Mouse (Mus musculus) spleen, postnatal 14 days (tissue): Measurements from ENCODE around the gene Ndrg2.
"Not testable (repeated sequence)": the region's sequence is repeated elsewhere in the genome, so short reads cannot be mapped to it uniquely, and the experiment has no call there.

ENCODE experiments used
- DNase-seq, 2 experiments: peaks; one replicate each; pipeline ENCODE4 v3.0.0; 2021 to 2022; ENCODE audit warnings: low spot score in 2 of 2

The Ndrg2 gene

DNA sequence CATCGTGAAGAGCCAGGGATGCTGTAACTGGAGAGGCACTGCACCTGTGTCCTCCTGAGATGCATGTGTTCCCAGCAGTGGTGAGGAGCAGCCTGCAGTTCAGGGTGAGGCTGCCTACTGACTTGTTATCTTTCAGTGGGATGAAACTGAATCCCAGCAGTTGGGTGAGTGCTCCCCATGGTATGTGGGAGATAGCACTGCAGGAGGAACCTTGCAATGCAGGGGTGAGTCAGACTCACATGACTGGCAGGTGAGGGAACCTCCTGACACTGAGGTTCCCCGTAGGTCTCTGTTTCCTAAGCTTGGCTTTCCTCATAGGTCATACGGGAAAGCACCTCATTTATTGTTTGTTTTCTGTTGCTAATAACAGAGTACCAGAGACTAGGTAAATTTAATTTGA, 36.4 kb downstream of the Ndrg2 start:
- no peak for DNase-seq

DNA sequence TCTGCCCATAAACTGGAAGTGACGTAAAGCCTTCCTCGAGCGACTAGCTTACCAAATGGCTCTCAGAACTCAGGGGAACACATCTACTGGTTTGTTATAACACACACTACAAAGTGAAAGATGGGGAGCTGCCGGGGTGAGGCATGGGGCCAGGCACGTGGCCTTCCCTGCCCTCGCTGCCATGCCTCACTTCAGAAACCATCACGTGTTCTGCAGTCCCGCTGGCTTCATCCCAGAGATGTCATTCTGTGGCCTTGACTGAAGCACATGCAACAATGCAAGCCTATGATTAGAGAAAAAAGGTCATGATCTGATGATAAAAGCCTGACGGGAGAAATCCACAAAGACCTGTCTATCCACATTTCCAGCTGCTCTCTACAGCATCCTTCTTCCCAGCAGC, 42.2 kb downstream of the Ndrg2 start:
- no peak for DNase-seq

DNA sequence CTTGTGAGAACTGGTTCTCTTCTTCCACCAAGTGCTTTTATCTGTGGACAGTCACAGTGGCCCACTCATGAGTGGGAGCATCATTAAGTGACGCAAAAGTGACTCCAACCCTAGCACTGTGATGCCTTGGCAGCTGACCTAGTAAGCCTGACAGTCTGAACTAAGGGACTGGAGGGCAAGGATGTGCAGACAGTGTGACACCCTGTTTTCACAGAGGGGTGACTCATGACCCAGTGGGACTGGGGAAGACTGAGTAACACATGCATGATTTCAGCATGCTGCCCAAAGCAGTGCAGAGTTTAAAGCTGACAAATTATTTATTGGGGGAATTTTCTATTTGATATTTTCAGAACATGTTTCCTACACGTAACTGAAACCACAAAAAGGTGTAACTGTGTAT, 43.2 kb downstream of the Ndrg2 start:
- DNase-seq: no peak

DNA sequence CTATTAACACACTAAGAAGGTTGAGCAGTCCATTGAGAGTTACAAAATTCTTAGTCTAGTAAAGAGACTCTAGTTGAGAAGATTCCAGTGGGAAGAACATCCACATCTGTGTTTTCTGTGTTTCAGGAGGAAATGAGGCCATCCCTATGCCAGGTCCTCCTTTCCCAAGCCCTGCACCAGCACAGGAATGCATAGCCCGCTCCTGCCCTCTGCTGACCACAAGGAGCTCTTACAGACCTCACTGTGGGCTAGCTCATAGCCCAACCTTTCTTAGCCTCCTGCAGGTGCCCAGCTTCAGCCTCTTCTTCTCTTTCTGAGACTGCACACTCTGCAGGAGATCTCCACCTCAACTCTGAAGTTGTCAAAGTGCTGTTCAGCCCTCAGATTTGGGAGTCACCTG, 50.4 kb downstream of the Ndrg2 start:
- DNase-seq: not testable (repeated sequence)

DNA sequence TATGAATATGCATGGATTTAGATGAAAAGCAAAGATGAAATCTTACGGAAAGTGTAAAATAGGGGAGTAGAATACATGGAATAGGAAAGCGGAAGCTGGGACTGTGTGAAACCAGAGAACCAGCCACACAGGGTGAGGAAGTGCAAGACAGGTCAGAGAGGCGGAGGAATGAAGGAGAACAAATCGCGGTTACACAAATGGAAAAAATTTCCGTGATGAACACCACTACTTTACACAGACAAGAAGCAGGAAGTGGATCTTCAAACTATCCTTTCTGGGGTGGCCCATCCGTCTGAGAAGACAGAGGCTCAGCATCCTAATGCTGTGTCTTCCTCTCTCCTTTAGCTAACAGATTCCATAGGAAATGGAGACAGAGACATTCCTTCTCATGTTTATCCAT, 58.7 kb downstream of the Ndrg2 start:
- DNase-seq: not testable (repeated sequence)
